Mouse (Mus musculus) liver, adult 2 months (tissue): ENCODE measurements around the gene Tmcc3.

Experiments used
- CTCF ChIP-seq: fragments of 200-500 bp; IDR thresholded peaks from 2 replicates; pipeline ENCODE4 v1.5.1; 2011; ENCODE audit warnings: low read depth, low read length, control low read depth
- POLR2A ChIP-seq: fragments of 200-500 bp; IDR thresholded peaks from 2 replicates; pipeline ENCODE4 v1.6.1; 2011; ENCODE audit warnings: low read length, control low read depth; ENCODE audit not compliant: insufficient read depth; ENCODE audit errors: extremely low read depth

GRCm38 (mm10) chr10:94562188-94562587, 250.4 kb downstream of the Tmcc3 start:
- TF ChIP-seq CTCF (peak; percentile 54; the same call in 1 of the 2 replicates), POLR2A (no peak)
